Mouse (Mus musculus): Measurements from ENCODE around the gene Nxn.

- TF ChIP-seq POLR2A (IDR thresholded peaks at IDR 0.05; ENCODE audit: borderline replicate concordance, low read depth, low read length) (no peak), CTCF (IDR thresholded peaks at IDR 0.05; ENCODE audit: low read depth, low read length) (no peak)
These were observed 35.8 kb downstream of the Nxn start for GRCm38 (mm10) chr11:76363178-76363577.
